Mouse (Mus musculus) layer of hippocampus, postnatal 14 days (tissue): Measurements from ENCODE around the gene Zdhhc1. TPM values are rescaled to one million over a fixed set of nuclear protein-coding genes. Genes with fewer than 3 reads are reported as not detected.

Source experiments
- DNase-seq, 2 experiments: peaks; one replicate each; pipeline ENCODE4 v3.0.0; 2021 to 2022; ENCODE audit warnings: low spot score in 2 of 2, mixed read lengths in 1 of 2
- total RNA-seq, 2 experiments: library from RNA; stranded (reverse); gene quantifications; 2 replicates each; pipeline ENCODE4 v1.2.3; 2021

The Zdhhc1 gene
- total RNA-seq, 2 experiments from 2014 or later: 20.8 to 22.4 TPM

GRCm38 (mm10) chr8:105426878-105427277, 69.8 kb downstream of the Zdhhc1 start:
- DNase-seq: no peak

Other genes starting within 250 kb of the Zdhhc1 start
- gene B3gnt9, start 241.7 kb downstream of the Zdhhc1 start, total RNA-seq: 1 to 10 TPM; 3.6 to 4.2 TPM
- gene Tradd, start 232.3 kb downstream of the Zdhhc1 start, total RNA-seq: 1 to 10 TPM; 6.0 to 7.4 TPM
- 1 to 10 TPM in 1 of 2 experiments, under 1 TPM in 1; 0.52 to 1.1 TPM for gene Fbxl8, start 232.3 kb downstream of the Zdhhc1 start, total RNA-seq
- gene Hsf4, start 227.1 kb downstream of the Zdhhc1 start, total RNA-seq: 1 to 10 TPM; 1.4 to 1.9 TPM
- gene Nol3, start 220.8 kb downstream of the Zdhhc1 start, total RNA-seq: 1 to 10 TPM; 5.8 to 5.9 TPM
- gene 4931428F04Rik, start 207.0 kb downstream of the Zdhhc1 start, total RNA-seq: 10 to 100 TPM; 32.4 to 33.1 TPM
- 1 to 10 TPM; 2.1 to 2.3 TPM for gene Exoc3l, start 200.8 kb downstream of the Zdhhc1 start, total RNA-seq
- 10 to 100 TPM; 28.8 to 33.6 TPM for gene E2f4, start 199.2 kb downstream of the Zdhhc1 start, total RNA-seq
- 1 to 10 TPM; 1.2 to 1.4 TPM for gene Elmo3, start 191.3 kb downstream of the Zdhhc1 start, total RNA-seq
- 1 to 10 TPM; 5.0 to 8.3 TPM for gene Lrrc29, start 170.6 kb downstream of the Zdhhc1 start, total RNA-seq
- gene Tmem208, start 170.5 kb downstream of the Zdhhc1 start, total RNA-seq: 10 to 100 TPM; 41.3 to 45.8 TPM
- 1 to 10 TPM; 2.6 to 3.4 TPM for gene Fhod1, start 148.9 kb downstream of the Zdhhc1 start, total RNA-seq
- 10 to 100 TPM; 10.7 to 11.9 TPM for gene Slc9a5, start 148.1 kb downstream of the Zdhhc1 start, total RNA-seq
- gene Plekhg4, start 123.6 kb downstream of the Zdhhc1 start, total RNA-seq: 1 to 10 TPM in 1 of 2 experiments, under 1 TPM in 1; 0.81 to 1.2 TPM
- gene Kctd19, start 83.4 kb downstream of the Zdhhc1 start, total RNA-seq: not detected
- gene Lrrc36, start 83.3 kb downstream of the Zdhhc1 start, total RNA-seq: under 1 TPM; 0.60 to 0.78 TPM
- 10 to 100 TPM; 29.0 to 30.2 TPM for gene Tppp3, start 25.4 kb downstream of the Zdhhc1 start, total RNA-seq
- under 1 TPM; 0.18 to 0.21 TPM for gene Hsd11b2, start 21.9 kb upstream of the Zdhhc1 start, total RNA-seq
- 100 to 1,000 TPM; 321 to 323 TPM for gene Atp6v0d1, start 69.1 kb upstream of the Zdhhc1 start, total RNA-seq
- 10 to 100 TPM; 81.6 to 86.9 TPM for gene Ripor1, start 108.4 kb upstream of the Zdhhc1 start, total RNA-seq
- 10 to 100 TPM; 60.4 to 64.1 TPM for gene Ctcf, start 139.7 kb upstream of the Zdhhc1 start, total RNA-seq
- gene Agrp, start 140.5 kb upstream of the Zdhhc1 start, total RNA-seq: not detected
- 10 to 100 TPM; 64.7 to 68.4 TPM for gene Carmil2, start 189.4 kb upstream of the Zdhhc1 start, total RNA-seq
- 10 to 100 TPM; 42.8 to 43.5 TPM for gene Acd, start 204.2 kb upstream of the Zdhhc1 start, total RNA-seq
- gene Pard6a, start 204.2 kb upstream of the Zdhhc1 start, total RNA-seq: 10 to 100 TPM; 36.8 to 38.4 TPM
- not detected for gene 4933405L10Rik, start 210.8 kb upstream of the Zdhhc1 start, total RNA-seq
- 1 to 10 TPM; 8.6 to 9.0 TPM for gene Enkd1, start 211.3 kb upstream of the Zdhhc1 start, total RNA-seq